Mouse (Mus musculus) heart, adult 2 months (tissue): ENCODE data around the gene Ccr7. TPM values are rescaled to one million over a fixed set of nuclear protein-coding genes. Genes with fewer than 3 reads are reported as not detected.

Source experiments
- DNase-seq, 2 experiments: peaks; one replicate each; pipeline ENCODE4 v3.0.0; 2021
- H3K27ac ChIP-seq: fragments of 200-600 bp; 2 replicates; pipeline ENCODE4 v1.8.1; 2022
- H3K27me3 ChIP-seq: fragments of 200-500 bp; 2 replicates; pipeline ENCODE4 v1.6.1; 2012; ENCODE audit warnings: mild to moderate bottlenecking, low read length, inconsistent platforms, mixed read lengths; ENCODE audit not compliant: control insufficient read depth, insufficient read depth
- H3K36me3 ChIP-seq: fragments of 200-500 bp; 2 replicates; pipeline ENCODE4 v1.6.1; 2012; ENCODE audit warnings: low read length, inconsistent platforms; ENCODE audit not compliant: control insufficient read depth, insufficient read depth
- H3K4me1 ChIP-seq: fragments of 200-500 bp; 2 replicates; pipeline ENCODE4 v1.6.1; 2011; ENCODE audit warnings: low read length; ENCODE audit not compliant: control insufficient read depth, insufficient read depth
- H3K4me3 ChIP-seq: fragments of 200-600 bp; 2 replicates; pipeline ENCODE4 v1.8.1; 2022
- H3K79me2 ChIP-seq: fragments of 200-500 bp; replicated peaks from 2 replicates; pipeline ENCODE4 v1.6.1; 2012; ENCODE audit warnings: mild to moderate bottlenecking, inconsistent platforms, low read length, moderate library complexity, mixed read lengths; ENCODE audit not compliant: control insufficient read depth, insufficient read depth
- H3K9ac ChIP-seq: fragments of 200-500 bp; 2 replicates; pipeline ENCODE4 v1.6.1; 2012; ENCODE audit warnings: low read depth, mild to moderate bottlenecking, control low read depth, inconsistent platforms, low read length, mixed read lengths
- CTCF ChIP-seq: fragments of 200-600 bp; IDR thresholded peaks from 2 replicates; pipeline ENCODE4 v1.8.1; 2022; ENCODE audit warnings: antibody characterized with exemption, mild to moderate bottlenecking, moderate library complexity
- EP300 ChIP-seq: fragments of 200-500 bp; IDR thresholded peaks from 2 replicates; pipeline ENCODE4 v1.6.1; 2011; ENCODE audit warnings: low read depth, low read length, control low read depth; ENCODE audit not compliant: insufficient read depth
- POLR2A ChIP-seq: fragments of 200-500 bp; IDR thresholded peaks from 2 replicates; pipeline ENCODE4 v1.6.1; 2011; ENCODE audit warnings: mild to moderate bottlenecking, low read depth, low read length, control low read depth; ENCODE audit not compliant: insufficient read depth
- whole genome bisulfite sequencing: fragments of 180-500 bp; shearing (Covaris S2); methylation state at CpG from one replicate; pipeline ENCODE4 v1.1.7; 2018; 5-methylcytosine and 5-hydroxymethylcytosine counted together
- intact Hi-C: fragments of 180-260 bp; cut with DNase I; formaldehyde crosslinking; loops from one replicate; pipeline ENCODE4 v1.15.1; 2025
- polyA plus RNA-seq: library from polyadenylated mRNA; depleted of rRNA; stranded (reverse); fragments of >200 nt; gene quantifications from 2 replicates; pipeline ENCODE4 v1.2.3, GENCODE M21; 2012
- total RNA-seq, 2 experiments: library from RNA; stranded (reverse); gene quantifications; 2 replicates each; pipeline ENCODE4 v1.2.3; 2021

The Ccr7 gene
- total and polyA plus RNA-seq, 3 experiments, result 0.29 to 2.7 (median 0.59) TPM

DNA sequence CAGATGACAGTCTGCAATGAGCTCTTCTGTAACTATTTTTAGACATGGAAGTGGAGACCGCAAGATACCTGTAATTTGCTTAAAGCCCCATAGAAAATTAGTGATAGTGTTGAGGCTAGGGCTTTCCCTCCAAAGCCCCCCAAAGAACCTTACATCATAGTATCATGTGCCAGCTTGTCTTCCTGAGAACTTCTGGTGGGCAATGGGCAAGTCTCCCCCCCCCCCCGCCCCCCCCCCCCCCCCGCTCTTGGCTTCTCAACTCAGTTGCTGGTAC lies 23.0 kb upstream of the Ccr7 start:
- Histone ChIP-seq H3K36me3 (no peaks in the 10 kb centered on the region), H3K27me3 (no peaks in the 10 kb centered on the region), H3K79me2 (no peaks in the 10 kb centered on the region), H3K4me3 (no peak overlapping the region), H3K4me1 (no peaks in the 10 kb centered on the region), H3K9ac (no peak overlapping the region), H3K27ac (no peak overlapping the region)
- no peak for DNase-seq
- intact Hi-C loops, result no loop called here
- TF ChIP-seq EP300, result no peak
- TF ChIP-seq POLR2A, result no peak
- no peak for TF ChIP-seq CTCF
- 68% methylated on average over 1 of the region's 3 CpGs for WGBS

DNA sequence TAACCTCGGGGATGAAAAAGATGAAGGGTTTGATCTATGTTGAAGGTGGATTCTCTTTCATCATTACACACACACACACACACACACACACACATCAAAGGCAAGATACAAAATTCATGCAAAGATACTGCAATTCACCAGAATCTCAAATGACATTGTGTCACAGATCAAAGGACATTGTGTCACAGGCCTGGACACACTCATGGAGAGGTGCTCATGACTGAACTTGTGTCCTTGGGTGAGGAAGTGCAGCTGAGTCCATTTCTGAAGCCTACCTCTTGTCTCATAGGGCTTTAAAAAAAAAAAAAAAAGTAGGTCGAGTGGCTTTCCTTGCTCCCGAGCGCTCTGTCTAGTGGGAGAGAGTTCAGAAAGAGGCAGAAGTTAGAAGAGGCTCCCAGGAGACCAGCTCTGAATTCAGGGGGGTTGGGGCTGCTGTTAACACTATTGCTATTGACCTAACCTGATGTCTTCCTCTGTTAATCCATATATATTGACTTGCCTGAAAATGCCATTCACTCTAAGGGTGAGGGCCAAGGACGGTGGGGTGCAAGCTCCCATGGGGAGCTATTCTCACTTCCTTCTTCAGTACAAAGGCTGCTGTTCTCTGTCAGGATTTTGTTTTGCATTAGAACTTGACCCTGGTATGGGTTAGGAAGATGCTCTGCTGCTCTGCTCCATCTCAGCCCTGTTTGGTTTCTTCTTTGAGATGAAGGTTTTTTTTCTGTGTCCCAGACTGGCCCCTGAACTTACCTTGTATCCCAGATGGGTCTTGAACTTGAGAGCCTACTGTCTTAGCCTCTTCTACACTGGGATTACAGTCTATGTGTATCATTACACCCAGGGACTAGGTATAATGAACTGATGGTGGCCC lies 22.4 kb upstream of the Ccr7 start:
- WGBS, result 56% methylated on average over 5 of the region's 5 CpGs
- Histone ChIP-seq H3K9ac (no peak overlapping the region), H3K36me3 (no peaks in the 10 kb centered on the region), H3K27me3 (no peaks in the 10 kb centered on the region), H3K4me1 (no peaks in the 10 kb centered on the region), H3K79me2 (no peaks in the 10 kb centered on the region), H3K4me3 (no peak overlapping the region), H3K27ac (no peak overlapping the region)
- no peak for TF ChIP-seq POLR2A
- TF ChIP-seq CTCF, result no peak
- no peak for TF ChIP-seq EP300
- intact Hi-C loops, result no loop called here
- no peak for DNase-seq

DNA sequence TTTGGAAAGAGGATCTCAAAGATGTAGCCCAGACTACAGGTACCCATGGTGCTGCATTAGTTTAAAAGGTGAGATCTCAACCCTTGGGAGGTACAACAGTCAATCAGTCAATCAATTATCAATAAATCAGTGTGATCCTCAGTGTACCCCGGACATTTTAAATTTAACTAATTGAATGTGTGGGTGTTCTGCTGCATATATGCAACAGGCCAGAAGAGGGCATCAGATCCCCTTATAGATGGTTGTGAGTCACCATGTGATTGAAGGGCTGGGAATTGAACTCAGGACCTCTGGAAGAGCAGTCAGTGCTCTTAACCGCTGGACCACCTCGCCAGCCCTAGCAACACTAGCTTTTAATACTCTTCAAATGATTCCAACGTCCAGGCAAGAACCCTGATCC lies 17.1 kb upstream of the Ccr7 start:
- no peak for TF ChIP-seq POLR2A
- TF ChIP-seq EP300, result no peak
- peak; percentile 15; the same call in 1 of the 2 replicates for TF ChIP-seq CTCF
- intact Hi-C loops, result no loop called here

DNA sequence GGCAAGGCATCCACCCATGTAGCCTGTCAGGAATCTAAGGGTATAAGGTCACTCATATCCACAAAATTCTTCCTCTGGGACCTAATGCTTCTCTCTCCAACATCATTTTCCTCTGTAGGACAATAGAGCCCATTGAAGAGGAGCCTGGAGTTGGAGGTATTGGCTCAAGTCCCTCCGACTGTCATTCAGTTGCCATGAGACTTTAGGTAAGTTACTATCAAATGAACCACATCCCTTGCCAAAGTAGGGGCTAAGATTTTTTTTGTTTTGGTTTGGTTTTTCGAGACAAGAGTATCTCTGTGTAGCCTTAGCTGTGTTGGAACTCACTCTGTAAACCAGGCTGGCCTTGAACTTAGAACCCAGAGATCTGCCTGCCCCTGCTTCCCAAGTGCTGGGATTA lies 16.6 kb upstream of the Ccr7 start:
- Histone ChIP-seq H3K4me1 (no peaks in the 10 kb centered on the region), H3K9ac (no peak overlapping the region), H3K36me3 (no peaks in the 10 kb centered on the region), H3K4me3 (no peak overlapping the region), H3K27me3 (no peaks in the 10 kb centered on the region), H3K27ac (no peak overlapping the region), H3K79me2 (no peaks in the 10 kb centered on the region)
- TF ChIP-seq POLR2A (no peak), CTCF (no peak), EP300 (no peak)
- intact Hi-C loops, result no loop called here
- DNase-seq, result no peak
- 48% methylated on average over 2 of the region's 2 CpGs for WGBS

More for the DNA sequence above, 17.1 kb upstream of the Ccr7 start:
- WGBS, result 84% methylated on average over 4 of the region's 4 CpGs
- H3K4me1 ChIP-seq, result no peaks in the 10 kb centered on the region
- H3K4me3 ChIP-seq, result no peak overlapping the region
- no peaks in the 10 kb centered on the region for H3K27me3 ChIP-seq
- H3K27ac ChIP-seq, result no peak overlapping the region
- H3K79me2 ChIP-seq, result no peaks in the 10 kb centered on the region
- no peak for DNase-seq
- no peak overlapping the region for H3K9ac ChIP-seq
- no peaks in the 10 kb centered on the region for H3K36me3 ChIP-seq

DNA sequence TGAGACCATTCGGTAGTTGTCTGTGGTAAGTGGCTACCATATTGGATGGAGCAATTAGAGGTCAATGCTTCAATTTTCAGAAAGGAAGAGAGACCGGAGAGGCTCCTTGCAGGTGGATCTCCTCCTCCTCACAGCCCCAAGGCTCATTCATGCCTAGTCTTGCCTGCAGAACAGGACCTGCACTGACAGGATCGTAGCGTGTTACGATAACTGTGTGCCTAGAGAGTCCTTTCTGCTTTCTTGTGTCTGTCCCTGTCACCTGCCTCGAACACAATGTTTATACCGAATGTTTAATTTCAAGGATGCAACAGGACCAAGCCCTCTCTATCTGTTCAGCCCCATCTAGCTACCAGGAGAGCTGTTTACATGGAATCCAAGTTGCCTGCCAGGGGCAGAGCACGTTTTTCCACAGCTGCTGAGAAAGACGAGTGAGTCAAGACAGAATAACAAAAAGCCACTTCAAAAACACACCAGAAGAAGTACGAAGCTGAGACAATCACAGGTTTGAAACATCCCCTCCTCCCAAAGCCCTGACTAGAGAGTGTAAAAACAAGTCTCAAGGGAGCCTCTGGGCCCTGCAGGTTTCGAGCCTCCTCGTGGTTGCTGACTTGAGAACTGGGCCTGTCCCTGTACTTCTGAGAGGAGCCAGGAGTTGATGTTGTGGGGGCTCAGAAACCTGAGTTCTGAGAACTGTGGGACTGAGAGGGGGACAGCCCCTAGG lies 15.8 kb upstream of the Ccr7 start:
- H3K4me3 ChIP-seq, result no peak overlapping the region

DNA sequence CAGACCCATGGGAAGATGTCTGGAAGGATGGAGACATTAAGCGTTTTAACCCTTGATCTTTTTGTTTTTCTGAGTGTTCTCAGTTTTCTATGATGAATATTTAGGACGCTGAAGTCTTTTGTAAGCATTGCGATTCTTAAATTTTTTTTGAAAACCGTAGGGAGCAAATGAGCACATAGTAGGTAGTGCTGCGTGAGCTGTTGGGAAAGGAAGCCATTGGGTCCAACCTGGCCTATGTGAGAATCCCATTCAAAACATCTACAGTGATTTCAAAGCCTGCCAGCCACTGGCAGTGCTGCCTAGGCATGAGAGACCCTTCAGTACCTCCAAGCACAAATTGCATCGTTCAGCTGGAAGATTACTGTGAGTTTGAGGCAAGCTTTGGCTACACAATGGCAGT lies 15.1 kb upstream of the Ccr7 start:
- intact Hi-C loops, result no loop called here
- Histone ChIP-seq H3K79me2 (no peaks in the 10 kb centered on the region), H3K27me3 (no peaks in the 10 kb centered on the region), H3K4me1 (no peaks in the 10 kb centered on the region), H3K27ac (no peak overlapping the region), H3K9ac (no peak overlapping the region), H3K36me3 (no peaks in the 10 kb centered on the region), H3K4me3 (no peak overlapping the region)
- TF ChIP-seq CTCF, result no peak
- TF ChIP-seq EP300, result no peak
- no peak for TF ChIP-seq POLR2A
- no peak for DNase-seq
- WGBS, result 91% methylated on average over 6 of the region's 6 CpGs

More for the DNA sequence above, 15.8 kb upstream of the Ccr7 start:
- Histone ChIP-seq H3K27ac (no peak overlapping the region), H3K9ac (no peak overlapping the region), H3K79me2 (no peaks in the 10 kb centered on the region), H3K36me3 (no peaks in the 10 kb centered on the region), H3K4me1 (no peaks in the 10 kb centered on the region), H3K27me3 (no peaks in the 10 kb centered on the region)
- TF ChIP-seq POLR2A, result no peak
- WGBS, result 71% methylated on average over 12 of the region's 12 CpGs
- no peak for DNase-seq
- intact Hi-C loops, result no loop called here
